In genomic region chr12:103433986-103434731, GRCm38 (mm10) we compare ENCODE assay signal across 8 mouse cellular contexts. TPM values are rescaled to one million over a fixed set of nuclear protein-coding genes. Genes with fewer than 3 reads are reported as not detected.
DNase-seq lines count a peak whose midpoint lies in the region; ATAC-seq and TF ChIP-seq lines count a peak whose summit lies in the region.

Gene Ifi27, plus strand, starts transcription at chr12:103434211.

- no peaks in the 10 kb centered on the region for H3K9me3 ChIP-seq in heart, embryonic 16.5 days (replicated peaks; ENCODE audit: control insufficient read depth, low read length)
- H3K9me3 ChIP-seq in lung, embryonic 14.5 days (ENCODE audit: low read depth, low read length), result no peaks in the 10 kb centered on the region

- H3K4me3 ChIP-seq in brown adipose tissue, adult 24 weeks (ENCODE audit: insufficient read depth, low read depth, low read length), result peak within 1 kb of the TSS; percentile 76
- H3K4me3 ChIP-seq in heart, embryonic 16.5 days (ENCODE audit: low read length), result peak within 1 kb of the TSS; percentile 47
- peak within 1 kb of the TSS; percentile 54 for H3K4me3 ChIP-seq in layer of hippocampus, adult 2 months
- peak within 1 kb of the TSS; percentile 19 for H3K4me3 ChIP-seq in lung, embryonic 14.5 days (ENCODE audit: low read depth, low read length)
- peak within 1 kb of the TSS; percentile 50 for H3K4me3 ChIP-seq in spleen, adult 2 months (ENCODE audit: extremely low read depth, insufficient read depth, insufficient read length)

- TF ChIP-seq CTCF in layer of hippocampus, adult 2 months (conservative IDR thresholded peaks at IDR 0.05), result no peak
- no peak for TF ChIP-seq CTCF in lung, embryonic 14.5 days (IDR thresholded peaks at IDR 0.05; ENCODE audit: low read depth)
- no peak for TF ChIP-seq CTCF in spleen, adult 2 months (IDR thresholded peaks at IDR 0.05; ENCODE audit: extremely low read depth, insufficient read depth, insufficient read length, insufficient replicate concordance)

- TF ChIP-seq POLR2A in spleen, adult 2 months (IDR thresholded peaks at IDR 0.05; ENCODE audit: low read depth, low read length), result peak; percentile 49; the same call in 1 of the 2 replicates

- peak within 1 kb of the TSS; percentile 57 for H3K4me2 ChIP-seq in heart, embryonic 16.5 days (ENCODE audit: low read depth, low read length)
- H3K4me2 ChIP-seq in lung, embryonic 14.5 days, result peak within 1 kb of the TSS; percentile 46

- H3K4me1 ChIP-seq in brown adipose tissue, adult 24 weeks (ENCODE audit: control insufficient read depth, insufficient read depth, insufficient read length, low read length), result peaks cover 6% of the 10 kb centered on the region; the same call in 1 of the 2 replicates
- H3K4me1 ChIP-seq in heart, embryonic 16.5 days (ENCODE audit: control insufficient read depth, insufficient read depth, low read length), result no peaks in the 10 kb centered on the region
- no peaks in the 10 kb centered on the region for H3K4me1 ChIP-seq in lung, embryonic 14.5 days (ENCODE audit: insufficient read depth)
- H3K4me1 ChIP-seq in spleen, adult 2 months (ENCODE audit: control insufficient read depth, insufficient read depth, insufficient read length), result peaks cover 17% of the 10 kb centered on the region; the same call in 1 of the 2 replicates

- DNase-seq in urinary bladder, adult 2 months (ENCODE audit: low spot score), result no peak
- no peak for DNase-seq in urinary bladder, postnatal 10 days (ENCODE audit: low spot score)
- DNase-seq in layer of hippocampus, adult 2 months (ENCODE audit: low spot score in 2 of 2), result peak; percentile 66 to 86
- DNase-seq in lung, embryonic 14.5 days, result peak; percentile 75
- peak; percentile 64 to 80 for DNase-seq in spleen, adult 2 months (ENCODE audit: low read depth in 1 of 2, low spot score in 2 of 2)
- DNase-seq in cerebellum, postnatal 36 days, result no peak

- H3K27me3 ChIP-seq in heart, embryonic 16.5 days (ENCODE audit: control insufficient read depth, insufficient read depth, low read length), result no peaks in the 10 kb centered on the region
- no peaks in the 10 kb centered on the region for H3K27me3 ChIP-seq in lung, embryonic 14.5 days (ENCODE audit: insufficient read depth, low read length)
- no peaks in the 10 kb centered on the region for H3K27me3 ChIP-seq in spleen, adult 2 months (ENCODE audit: control insufficient read depth, insufficient read depth, low read length)

- WGBS in heart, embryonic 16.5 days, result 42% methylated on average over 8 of the region's 8 CpGs
- WGBS in lung, embryonic 14.5 days, result 45% methylated on average over 8 of the region's 8 CpGs
- 24% methylated on average over 8 of the region's 8 CpGs for WGBS in spleen, adult 2 months

- H3K9ac ChIP-seq in heart, embryonic 16.5 days (ENCODE audit: low read length), result peak within 1 kb of the TSS; percentile 34; the same call in 1 of the 2 replicates
- H3K9ac ChIP-seq in lung, embryonic 14.5 days, result no peak within 1 kb of the TSS

- H3K27ac ChIP-seq in brown adipose tissue, adult 24 weeks (replicated peaks; ENCODE audit: low read depth, low read length), result peak within 1 kb of the TSS; percentile 98
- peak within 1 kb of the TSS; percentile 73 for H3K27ac ChIP-seq in heart, embryonic 16.5 days (ENCODE audit: low read length)
- H3K27ac ChIP-seq in layer of hippocampus, adult 2 months, result peak within 1 kb of the TSS; percentile 64
- H3K27ac ChIP-seq in lung, embryonic 14.5 days (ENCODE audit: low read depth), result peak within 1 kb of the TSS; percentile 34
- peak within 1 kb of the TSS; percentile 95 for H3K27ac ChIP-seq in spleen, adult 2 months (ENCODE audit: insufficient read depth, low read length)

- H3K36me3 ChIP-seq in heart, embryonic 16.5 days (ENCODE audit: control insufficient read depth, insufficient read depth), result no peaks in the 10 kb centered on the region
- H3K36me3 ChIP-seq in lung, embryonic 14.5 days (ENCODE audit: insufficient read depth), result no peaks in the 10 kb centered on the region
- peaks cover 8% of the 10 kb centered on the region for H3K36me3 ChIP-seq in spleen, adult 2 months (ENCODE audit: control insufficient read depth, insufficient read depth, low read length)

- ATAC-seq in heart, embryonic 16.5 days (replicated peaks; ENCODE audit: extremely low read depth, insufficient read depth, low FRiP score), result peak; percentile 92
- ATAC-seq in lung, embryonic 14.5 days (ENCODE audit: insufficient read depth), result peak; percentile 97

RNA-seq across cellular contexts. Expression of gene Ifi27, which starts in this region (rescaled TPM):
- polyA plus RNA-seq in urinary bladder, adult 2 months (2012; rRNA removed), result 201 and 267 TPM in 2 replicates
- polyA plus RNA-seq in brown adipose tissue, adult 24 weeks (2012; ENCODE audit: insufficient read depth, insufficient read length, missing spikeins), result 2,121 and 2,899 TPM in 2 replicates
- 43.2 and 48.3 TPM in 2 replicates for polyA plus RNA-seq in heart, embryonic 16.5 days (2015; fragmentation: Nextera tagmentation; extraction: Ambion mirVana)
- total RNA-seq in layer of hippocampus, adult 2 months (2021), result 100 to 1,000 TPM in 1 of 2 experiments, 10 to 100 TPM in 1; 97.3 to 106 TPM
- 30.9 and 35.1 TPM in 2 replicates for polyA plus RNA-seq in lung, embryonic 14.5 days (2014; fragmentation: Nextera tagmentation; extraction: Ambion mirVana)
- 188 and 204 TPM in 2 replicates for polyA plus RNA-seq in spleen, adult 2 months (2012; rRNA removed)

Comparison
In these comparisons a context has a peak if more than half of its experiments do, and no peak if none do; other contexts are left out.
1. DNase-seq: peak in layer of hippocampus, adult 2 months (2 of 2), lung, embryonic 14.5 days (single experiment) and spleen, adult 2 months (2 of 2); none in urinary bladder, adult 2 months (single experiment), urinary bladder, postnatal 10 days (single experiment) and cerebellum, postnatal 36 days (0 of 2).
2. H3K27ac ChIP-seq: peak in every context shown above with its lines; median percentile 98 in brown adipose tissue, adult 24 weeks; 95 in spleen, adult 2 months; 73 in heart, embryonic 16.5 days; 64 in layer of hippocampus, adult 2 months; 34 in lung, embryonic 14.5 days.
3. H3K4me3 ChIP-seq: peak in every context shown above with its lines; median percentile 76 in brown adipose tissue, adult 24 weeks; 54 in layer of hippocampus, adult 2 months; 50 in spleen, adult 2 months; 47 in heart, embryonic 16.5 days; 19 in lung, embryonic 14.5 days.